Mouse (Mus musculus) limb, embryonic 13.5 days (tissue): ENCODE results near the gene Eif4g3. TPM values are rescaled to one million over a fixed set of nuclear protein-coding genes. Genes with fewer than 3 reads are reported as not detected.

Source experiments
- microRNA-seq: library from miRNA; unstranded; fragments of <30 nt; microRNA quantifications from one replicate; pipeline ENCODE4, GENCODE M21; 2016
- polyA plus RNA-seq: library from polyadenylated mRNA; unstranded; fragments of >200 nt; fragmentation: Nextera tagmentation; extraction: Ambion mirVana; gene quantifications from 2 replicates; pipeline ENCODE4 v1.2.1, GENCODE M21; 2015

The Eif4g3 gene
- polyA plus RNA-seq, 1 experiment from 2014 or later, result 38.4 TPM

Small RNA genes within 50 kb of the gene (microRNA-seq; reads per million reads assigned to microRNA genes)
- 0.52 reads per million for gene Mir6399

Other genes with a start within 250 kb of the Eif4g3 start
- 12.0 and 15.3 TPM in 2 replicates for gene Alpl, start 196.6 kb upstream of the Eif4g3 start, polyA plus RNA-seq
- 29.2 and 31.4 TPM in 2 replicates for gene Ece1, start 130.8 kb upstream of the Eif4g3 start, polyA plus RNA-seq
- 202 and 222 TPM in 2 replicates for gene Hp1bp3, start 223.3 kb downstream of the Eif4g3 start, polyA plus RNA-seq